In the genomic region with DNA sequence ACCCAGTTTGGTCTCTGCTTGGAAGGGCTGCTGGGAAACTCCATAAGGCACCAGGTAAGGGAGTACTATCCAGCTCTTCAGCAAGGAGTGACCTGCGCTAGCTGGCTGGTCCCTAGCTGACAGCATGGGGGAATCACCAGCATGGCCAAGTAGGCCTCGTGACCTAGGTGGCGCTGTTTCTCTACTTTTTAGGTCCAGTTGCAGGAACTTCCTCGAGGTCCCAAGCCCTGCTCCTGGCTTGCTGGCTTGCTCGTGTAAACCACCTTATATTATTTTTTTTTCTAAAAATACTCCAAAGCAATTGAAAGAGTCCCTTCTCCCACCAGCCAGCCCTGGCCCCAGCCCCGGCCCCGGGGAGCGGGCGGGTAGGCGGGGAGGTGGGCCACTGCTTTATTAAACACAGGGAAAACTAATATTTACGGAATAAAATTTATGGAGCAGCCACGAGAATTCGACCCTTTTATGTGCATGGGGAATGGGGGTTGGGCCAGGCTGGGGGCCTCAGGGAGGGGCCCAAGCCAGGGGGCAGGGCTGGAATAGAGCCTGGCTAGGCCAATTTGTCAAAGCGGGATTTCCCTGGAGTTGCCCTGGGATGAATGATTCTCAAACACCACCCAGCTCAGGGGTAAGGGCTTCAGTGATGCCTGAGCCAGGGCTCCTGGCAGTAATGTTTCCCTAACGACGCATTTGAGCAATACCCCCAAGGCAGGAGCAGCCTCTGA, we compare ENCODE assay signal across 9 mouse cellular contexts. TPM values are rescaled to one million over a fixed set of nuclear protein-coding genes. Genes with fewer than 3 reads are reported as not detected.
DNase-seq lines count a peak whose midpoint lies in the region; ATAC-seq lines count a peak whose summit lies in the region.
"Had no signal": no experiment of that assay in that cellular context is flagged by ENCODE, and none has a peak within 500 bp of the region (broad histone marks: within the 10 kb centered on the region; RNA-seq: fewer than 3 reads in every experiment).

No protein-coding gene starts in this region.

- peak overlapping the region; percentile 45 for H3K4me2 ChIP-seq in hindbrain, embryonic 13.5 days

- H3K9me3 ChIP-seq in hindbrain, embryonic 13.5 days, result no peaks in the 10 kb centered on the region

- H3K4me3 ChIP-seq in hindbrain, embryonic 13.5 days, result no peak overlapping the region

- H3K9ac ChIP-seq in hindbrain, embryonic 13.5 days, result peak overlapping the region; percentile 39

- peaks cover 7% of the 10 kb centered on the region for H3K4me1 ChIP-seq in hindbrain, embryonic 13.5 days (replicated peaks)

- H3K36me3 ChIP-seq in hindbrain, embryonic 13.5 days, result no peaks in the 10 kb centered on the region

- 0 out of 2 replicates have a peak, but pooled peaks have one; percentile 32 for ATAC-seq in hindbrain, embryonic 13.5 days (ENCODE audit: low FRiP score)
- ATAC-seq in erythroid progenitor cell, adult 5-6 weeks (replicated peaks; ENCODE audit: low FRiP score, poor library complexity, severe bottlenecking), result no peak; the same call in 1 of the 2 replicates

- DNase-seq in T-cell, adult 2 months (ENCODE audit: low spot score), result peak; percentile 5
- DNase-seq in cerebellum, postnatal 10 days, result peak; percentile 88 to 90
- DNase-seq in frontal cortex, postnatal 25 days (ENCODE audit: low spot score in 2 of 2), result peak; percentile 52 to 54
- DNase-seq in layer of hippocampus, postnatal 14 days (ENCODE audit: low spot score in 2 of 2), result peak; percentile 54 to 64
- peak; percentile 74 for DNase-seq in lung, postnatal 25 days (ENCODE audit: low spot score)
- peak; percentile 56 to 71 for DNase-seq in right cerebral cortex, postnatal 10 days (ENCODE audit: low spot score in 2 of 2)

- peaks cover 7% of the 10 kb centered on the region; the same call in 1 of the 2 replicates for H3K27me3 ChIP-seq in hindbrain, embryonic 13.5 days

- no peak overlapping the region for H3K27ac ChIP-seq in hindbrain, embryonic 13.5 days

- 17% methylated on average over 16 of the region's 16 CpGs for WGBS in hindbrain, embryonic 13.5 days

RNA-seq across cellular contexts. Expression of a gene that starts 13.2 kb away (rescaled TPM):
- 0.14 and 0.21 TPM in 2 replicates for polyA plus RNA-seq in hindbrain, embryonic 13.5 days (2015; fragmentation: Nextera tagmentation; extraction: Ambion mirVana)
- total RNA-seq in layer of hippocampus, postnatal 14 days (2021), result under 1 TPM; 0.35 to 0.60 TPM
- total RNA-seq in erythroid progenitor cell, adult 5-6 weeks (2015; ENCODE audit: low replicate concordance), result not detected in 2 replicates
- total RNA-seq in erythroid progenitor cell, adult 5-6 weeks (2017; ENCODE audit: low replicate concordance), result not detected in 2 replicates
- total RNA-seq: neutrophil, adult 5-6 weeks had no signal

RNA-seq across cellular contexts. Expression of a gene that starts 29.3 kb away (rescaled TPM):
- polyA plus RNA-seq in hindbrain, embryonic 13.5 days (2015; fragmentation: Nextera tagmentation; extraction: Ambion mirVana), result 0.56 and 1.2 TPM in 2 replicates
- 1 to 10 TPM; 1.6 to 3.8 TPM for total RNA-seq in layer of hippocampus, postnatal 14 days (2021)
- not detected in 2 replicates for total RNA-seq in erythroid progenitor cell, adult 5-6 weeks (2015; ENCODE audit: low replicate concordance)
- not detected in 2 replicates for total RNA-seq in erythroid progenitor cell, adult 5-6 weeks (2017; ENCODE audit: low replicate concordance)
- total RNA-seq: neutrophil, adult 5-6 weeks had no signal

Comparison
In these comparisons a context has a peak if more than half of its experiments do, and no peak if none do; other contexts are left out.
1. DNase-seq: peak in every context shown above with its lines; median percentile 89 in cerebellum, postnatal 10 days; 74 in lung, postnatal 25 days; 64 in right cerebral cortex, postnatal 10 days; 59 in layer of hippocampus, postnatal 14 days; 53 in frontal cortex, postnatal 25 days; 5 in T-cell, adult 2 months.